Mouse (Mus musculus) macrophage (primary cell): ENCODE measurements around the gene Gm21915. TPM values are rescaled to one million over a fixed set of nuclear protein-coding genes. Genes with fewer than 3 reads are reported as not detected.
A peak's percentile ranks its signal among the peaks of the same experiment; 100 is the strongest.

Experiments used
- H3K27ac ChIP-seq: fragments of 350-480 bp; formaldehyde crosslinking; 2 replicates; pipeline ENCODE4 v1.9.0; 2021
- H3K36me3 ChIP-seq: fragments of 350-480 bp; formaldehyde crosslinking; 2 replicates; pipeline ENCODE4 v1.9.0; 2021; ENCODE audit errors: inconsistent target
- H3K4me3 ChIP-seq: fragments of 350-480 bp; formaldehyde crosslinking; 2 replicates; pipeline ENCODE4 v1.9.0; 2021; ENCODE audit errors: inconsistent target
- H3K79me2 ChIP-seq: fragments of 350-480 bp; formaldehyde crosslinking; 2 replicates; pipeline ENCODE4 v1.9.0; 2021; ENCODE audit errors: inconsistent target
- WGBS: methylation state at CpG from one replicate; pipeline ENCODE4 v1.1.7; 2026; ENCODE audit warnings: inconsistent platforms; ENCODE audit not compliant: missing documents; 5-methylcytosine and 5-hydroxymethylcytosine counted together
- polyA plus RNA-seq: library from polyadenylated mRNA; stranded (reverse); fragments of 250-400 nt; gene quantifications from 3 replicates; pipeline ENCODE4 v1.2.4, GENCODE M21; 2018; ENCODE audit warnings: inconsistent platforms

The Gm21915 gene
- polyA plus RNA-seq, 1 experiment from 2014 or later, result not detected

- Histone ChIP-seq H3K4me3 (no peak overlapping the region), H3K79me2 (no peaks in the 10 kb centered on the region), H3K36me3 (no peaks in the 10 kb centered on the region), H3K27ac (no peak overlapping the region)
- 21% methylated on average over 2 of the region's 2 CpGs for WGBS
Measured at GRCm38 (mm10) chr9:40641318-40641717, 29.1 kb upstream of the Gm21915 start.

DNA sequence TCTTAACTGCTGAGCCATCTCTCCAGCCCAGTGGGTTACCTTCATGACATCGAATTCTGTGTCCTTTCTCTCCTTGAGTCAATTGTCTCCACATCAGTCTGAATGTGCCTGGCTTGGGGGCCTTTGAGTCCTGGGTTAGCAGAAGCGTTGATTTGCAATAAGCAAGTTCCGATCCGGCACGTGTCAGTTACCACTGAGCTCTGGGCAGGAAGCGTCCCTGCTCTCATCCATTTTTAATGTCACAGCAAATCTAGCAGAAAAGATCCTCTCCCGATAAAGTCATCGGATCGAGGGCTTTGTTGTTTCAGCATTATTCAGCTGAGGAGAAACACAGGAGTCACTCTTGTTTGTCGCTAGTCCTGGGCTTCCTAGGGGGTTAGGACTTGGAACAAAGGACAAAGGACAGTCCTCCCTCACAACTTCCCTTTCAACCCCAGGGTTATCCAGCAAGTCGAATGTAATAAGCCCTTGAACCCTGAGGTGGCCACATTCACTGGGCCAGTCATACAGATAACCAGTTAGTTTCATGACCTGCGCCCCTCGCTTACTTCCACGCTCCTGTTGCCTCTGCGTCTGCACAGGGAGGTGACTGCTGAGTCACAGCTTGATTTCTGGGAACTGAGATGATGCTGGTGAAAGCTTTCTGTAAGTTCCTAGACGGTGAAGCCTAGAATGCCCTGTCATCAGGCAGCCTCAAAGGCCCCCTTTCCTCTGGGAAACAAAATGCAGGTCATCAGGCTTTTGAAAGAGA, 27.8 kb upstream of the Gm21915 start:
- Histone ChIP-seq H3K79me2 (no peaks in the 10 kb centered on the region), H3K36me3 (no peaks in the 10 kb centered on the region), H3K27ac (peak overlapping the region; percentile 64), H3K4me3 (no peak overlapping the region)
- 30% methylated on average over 16 of the region's 16 CpGs for WGBS

GRCm38 (mm10) chr9:40649444-40649843, 21.0 kb upstream of the Gm21915 start:
- 97% methylated on average over 3 of the region's 3 CpGs for WGBS
- H3K36me3 ChIP-seq, result no peaks in the 10 kb centered on the region
- no peaks in the 10 kb centered on the region for H3K79me2 ChIP-seq
- H3K4me3 ChIP-seq, result no peak overlapping the region
- no peak overlapping the region for H3K27ac ChIP-seq

GRCm38 (mm10) chr9:40649983-40650382, 20.4 kb upstream of the Gm21915 start:
- H3K79me2 ChIP-seq, result no peaks in the 10 kb centered on the region
- no peaks in the 10 kb centered on the region for H3K36me3 ChIP-seq
- 98% methylated on average over 6 of the region's 6 CpGs for WGBS
- H3K4me3 ChIP-seq, result no peak overlapping the region
- no peak overlapping the region for H3K27ac ChIP-seq

GRCm38 (mm10) chr9:40651239-40651859, 19.1 kb upstream of the Gm21915 start:
- Histone ChIP-seq H3K79me2 (no peaks in the 10 kb centered on the region), H3K36me3 (no peaks in the 10 kb centered on the region), H3K4me3 (no peak overlapping the region), H3K27ac (peak overlapping the region; percentile 61)
- 32% methylated on average over 4 of the region's 4 CpGs for WGBS

DNA sequence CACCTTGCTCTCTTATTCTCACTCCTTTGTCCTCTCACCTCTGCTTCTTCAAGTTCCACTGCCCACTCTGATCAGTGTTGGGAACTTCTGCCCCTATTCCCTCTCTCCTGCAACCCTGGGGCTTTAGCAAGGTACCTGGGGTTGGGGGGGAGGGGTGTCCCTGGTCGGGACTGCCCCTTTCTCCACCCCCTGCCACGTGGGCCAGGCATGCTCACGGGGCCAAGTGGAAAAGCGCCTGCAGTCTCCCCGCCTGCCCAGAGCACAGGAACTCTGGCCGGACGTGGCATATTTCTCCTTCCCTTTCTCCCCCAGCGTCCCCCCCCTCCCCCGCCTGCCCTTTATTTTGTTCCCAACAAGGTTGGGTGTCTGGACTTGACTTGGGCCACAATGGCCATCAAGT, 17.7 kb upstream of the Gm21915 start:
- WGBS, result 18% methylated on average over 5 of the region's 9 CpGs
- Histone ChIP-seq H3K79me2 (no peaks in the 10 kb centered on the region), H3K27ac (no peak overlapping the region), H3K36me3 (no peaks in the 10 kb centered on the region), H3K4me3 (no peak overlapping the region)

- Histone ChIP-seq H3K4me3 (no peak overlapping the region), H3K79me2 (no peaks in the 10 kb centered on the region), H3K27ac (no peak overlapping the region), H3K36me3 (no peaks in the 10 kb centered on the region)
- 61% methylated on average over 9 of the region's 9 CpGs for WGBS
Measured at GRCm38 (mm10) chr9:40666190-40666803, 4.1 kb upstream of the Gm21915 start.

GRCm38 (mm10) chr9:40671323-40671930, 1.0 kb downstream of the Gm21915 start:
- Histone ChIP-seq H3K27ac (no peak overlapping the region), H3K4me3 (no peak overlapping the region), H3K36me3 (no peaks in the 10 kb centered on the region), H3K79me2 (no peaks in the 10 kb centered on the region)
- WGBS, result 65% methylated on average over 3 of the region's 4 CpGs

GRCm38 (mm10) chr9:40675203-40675958, 5.0 kb downstream of the Gm21915 start:
- Histone ChIP-seq H3K4me3 (no peak overlapping the region), H3K36me3 (no peaks in the 10 kb centered on the region), H3K27ac (no peak overlapping the region), H3K79me2 (no peaks in the 10 kb centered on the region)
- WGBS, result 92% methylated on average over 12 of the region's 12 CpGs

GRCm38 (mm10) chr9:40678653-40679052, 8.2 kb downstream of the Gm21915 start:
- 100% methylated on average over 4 of the region's 4 CpGs for WGBS
- no peak overlapping the region for H3K4me3 ChIP-seq
- H3K79me2 ChIP-seq, result no peaks in the 10 kb centered on the region
- no peaks in the 10 kb centered on the region for H3K36me3 ChIP-seq
- no peak overlapping the region for H3K27ac ChIP-seq

DNA sequence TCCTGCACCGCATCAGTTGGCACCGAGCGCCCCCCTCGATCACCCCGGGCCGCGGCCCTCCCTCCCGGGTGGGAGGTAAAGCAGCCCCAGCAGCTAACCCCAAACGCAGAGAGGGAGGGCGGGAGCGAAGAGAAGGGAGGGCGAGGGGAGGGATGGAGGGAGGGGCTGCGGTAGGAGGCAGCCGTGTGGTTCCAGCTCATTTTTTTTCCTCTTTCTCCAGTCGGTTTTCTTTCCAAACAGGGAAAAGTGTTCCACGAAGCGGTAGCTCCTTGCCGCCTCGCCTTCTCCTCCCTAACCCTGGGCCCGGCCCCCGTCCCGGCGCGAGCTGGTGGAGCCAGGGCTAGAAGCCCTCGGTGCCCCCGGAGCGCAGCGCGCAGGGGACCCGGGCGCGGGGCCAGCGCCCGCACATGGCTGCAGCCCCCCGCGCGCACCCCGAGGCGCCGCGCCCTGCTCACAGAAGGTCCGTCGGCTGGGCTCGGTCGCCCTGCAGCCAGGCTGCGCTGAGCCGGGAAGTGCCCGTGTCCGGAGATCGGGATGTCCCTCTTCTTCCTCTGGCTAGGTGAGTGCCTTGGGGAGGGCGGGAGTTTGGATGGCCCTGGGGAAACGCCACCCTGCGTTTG, 15.5 kb downstream of the Gm21915 start, which contains the start of gene Clmp:
Gene Clmp, plus strand, starts transcription at position 162 of the 620 bp plus-strand sequence.
- H3K4me3 ChIP-seq, result no peak within 1 kb of the TSS
- H3K79me2 ChIP-seq, result no peaks in the 10 kb centered on the region
- no peak within 1 kb of the TSS for H3K27ac ChIP-seq
- H3K36me3 ChIP-seq, result no peaks in the 10 kb centered on the region
- WGBS, result 2% methylated on average over 39 of the region's 53 CpGs

DNA sequence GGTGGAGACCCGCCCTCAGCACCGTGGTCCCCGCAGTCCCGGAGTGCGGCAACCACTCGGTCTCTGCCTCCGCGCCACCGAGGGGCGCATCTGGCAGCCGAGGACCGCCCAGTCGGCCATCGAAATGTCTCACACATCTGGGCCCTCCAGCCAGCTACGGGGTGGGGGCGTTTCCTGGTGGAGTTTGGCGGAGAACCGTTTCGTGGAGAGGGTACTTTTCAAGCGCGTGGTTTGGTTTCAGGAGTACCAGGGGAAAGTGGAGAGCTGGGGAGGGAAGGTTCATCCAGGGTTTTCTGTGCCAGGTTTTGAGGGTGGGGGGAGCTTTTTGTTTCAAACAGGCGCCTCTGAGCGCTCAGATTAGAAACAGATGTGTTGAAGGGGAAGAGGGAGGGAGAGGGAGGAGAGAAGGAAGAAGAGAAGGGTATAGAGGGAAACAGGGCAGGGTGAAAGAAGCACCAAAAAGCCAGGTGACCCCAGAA, 16.0 kb downstream of the Gm21915 start:
- Histone ChIP-seq H3K4me3 (no peak overlapping the region), H3K27ac (no peak overlapping the region), H3K36me3 (no peaks in the 10 kb centered on the region), H3K79me2 (no peaks in the 10 kb centered on the region)
- WGBS, result 4% methylated on average over 23 of the region's 23 CpGs

DNA sequence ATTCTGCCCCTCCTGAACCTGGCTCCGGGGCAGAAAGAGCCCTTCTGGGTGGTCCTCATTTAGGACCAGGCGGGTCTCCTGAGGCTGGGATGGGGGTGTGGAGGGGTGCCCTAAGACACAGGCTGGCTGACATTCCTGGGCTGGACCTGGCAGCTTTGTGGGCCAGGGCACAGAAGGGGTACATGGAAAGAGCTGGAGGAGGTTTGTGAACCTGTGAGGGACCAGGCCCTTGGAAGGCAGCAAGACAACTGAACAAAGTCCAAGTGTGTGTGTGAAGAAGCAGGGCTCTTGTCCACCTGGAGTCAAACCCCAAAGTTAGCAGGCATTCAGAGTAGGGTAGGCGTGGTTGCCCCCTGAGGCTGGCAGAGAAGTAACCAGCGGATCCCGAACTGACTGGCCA, 16.6 kb downstream of the Gm21915 start:
- Histone ChIP-seq H3K4me3 (no peak overlapping the region), H3K36me3 (no peaks in the 10 kb centered on the region), H3K79me2 (no peaks in the 10 kb centered on the region), H3K27ac (no peak overlapping the region)
- WGBS, result 96% methylated on average over 5 of the region's 5 CpGs

- no peak overlapping the region for H3K4me3 ChIP-seq
- WGBS, result 92% methylated on average over 3 of the region's 3 CpGs
- H3K36me3 ChIP-seq, result no peaks in the 10 kb centered on the region
- no peaks in the 10 kb centered on the region for H3K79me2 ChIP-seq
- H3K27ac ChIP-seq, result no peak overlapping the region
Measured at GRCm38 (mm10) chr9:40687553-40687952, 17.1 kb downstream of the Gm21915 start.
